Mouse (Mus musculus) stomach, embryonic 15.5 days (tissue): Measurements from ENCODE around the gene Snx1. TPM values are rescaled to one million over a fixed set of nuclear protein-coding genes. Genes with fewer than 3 reads are reported as not detected.

Source experiments
- ATAC-seq: fragments of 200-750 bp; cut with Nextera tagmentation; 2 replicates; pipeline ENCODE4 v1.8.0; 2017; ENCODE audit warnings: low read depth, moderate number of reproducible peaks, moderate TSS enrichment; ENCODE audit not compliant: insufficient read depth, low FRiP score
- H3K27ac ChIP-seq: fragments of 300-500 bp; sonication (generic); 2 replicates; pipeline ENCODE4 v1.5.1; 2015; ENCODE audit warnings: mild to moderate bottlenecking, inconsistent platforms
- H3K27me3 ChIP-seq: fragments of 300-500 bp; sonication (generic); replicated peaks from 2 replicates; pipeline ENCODE4 v1.6.1; 2015; ENCODE audit warnings: inconsistent platforms
- H3K36me3 ChIP-seq: fragments of 300-500 bp; sonication (generic); 2 replicates; pipeline ENCODE4 v1.6.1; 2015; ENCODE audit warnings: inconsistent platforms
- H3K4me1 ChIP-seq: fragments of 300-500 bp; sonication (generic); 2 replicates; pipeline ENCODE4 v1.6.1; 2015; ENCODE audit warnings: inconsistent platforms
- H3K4me2 ChIP-seq: fragments of 300-500 bp; sonication (generic); 2 replicates; pipeline ENCODE4 v1.6.1; 2015; ENCODE audit warnings: mild to moderate bottlenecking, inconsistent platforms
- H3K4me3 ChIP-seq: fragments of 300-500 bp; sonication (generic); replicated peaks from 2 replicates; pipeline ENCODE4 v1.5.1; 2015; ENCODE audit warnings: inconsistent platforms
- H3K9ac ChIP-seq: fragments of 300-500 bp; sonication (generic); 2 replicates; pipeline ENCODE4 v1.6.1; 2015; ENCODE audit warnings: inconsistent platforms
- H3K9me3 ChIP-seq: fragments of 300-500 bp; sonication (generic); 2 replicates; pipeline ENCODE4 v1.6.1; 2016; ENCODE audit warnings: inconsistent platforms
- WGBS: fragments of 180-500 bp; shearing (Covaris S2); methylation state at CpG from one replicate; pipeline ENCODE4 v1.1.7; 2015; 5-methylcytosine and 5-hydroxymethylcytosine counted together
- polyA plus RNA-seq: library from polyadenylated mRNA; unstranded; fragments of >200 nt; fragmentation: Nextera tagmentation; extraction: Ambion mirVana; gene quantifications from 2 replicates; pipeline ENCODE4 v1.2.1, GENCODE M21; 2015

Gene Snx1
- polyA plus RNA-seq, 1 experiment from 2014 or later: 124 TPM

DNA sequence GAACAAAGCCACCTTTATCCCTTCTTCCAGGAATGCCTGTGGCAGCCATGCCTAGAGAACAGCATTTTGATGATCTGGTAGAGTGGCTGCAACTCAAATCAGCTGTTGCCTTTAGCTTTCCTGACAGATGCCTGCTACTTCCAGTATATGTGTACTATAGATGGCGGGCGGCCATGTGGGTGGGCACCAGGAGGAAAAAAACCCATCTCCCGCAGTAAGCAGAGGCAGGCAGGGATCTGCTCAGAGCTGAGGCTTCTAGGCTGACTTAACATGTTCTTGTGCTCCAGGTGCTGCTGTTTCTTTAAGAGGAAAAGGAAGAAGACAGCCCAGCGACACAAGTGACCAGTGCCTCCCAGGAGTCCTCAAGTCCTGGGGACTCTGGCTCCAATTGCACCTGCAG, 87.1 kb downstream of the Snx1 start:
- H3K4me2 ChIP-seq: no peak overlapping the region
- H3K4me1 ChIP-seq: no peaks in the 10 kb centered on the region
- ATAC-seq: no peak
- no peak overlapping the region for H3K9ac ChIP-seq
- H3K27me3 ChIP-seq: no peaks in the 10 kb centered on the region
- H3K36me3 ChIP-seq: no peaks in the 10 kb centered on the region; the same call in 1 of the 2 replicates
- WGBS: 86% methylated on average over 4 of the region's 4 CpGs
- no peak overlapping the region for H3K4me3 ChIP-seq
- no peak overlapping the region for H3K27ac ChIP-seq
- no peaks in the 10 kb centered on the region for H3K9me3 ChIP-seq

GRCm38 (mm10) chr9:66038581-66038980, 87.8 kb downstream of the Snx1 start:
- no peak overlapping the region for H3K4me2 ChIP-seq
- H3K4me1 ChIP-seq: no peaks in the 10 kb centered on the region
- no peak for ATAC-seq
- no peaks in the 10 kb centered on the region; the same call in 1 of the 2 replicates for H3K36me3 ChIP-seq
- 89% methylated on average over 4 of the region's 4 CpGs for WGBS
- no peak overlapping the region for H3K4me3 ChIP-seq
- no peaks in the 10 kb centered on the region for H3K27me3 ChIP-seq
- no peaks in the 10 kb centered on the region for H3K9me3 ChIP-seq
- H3K27ac ChIP-seq: no peak overlapping the region
- H3K9ac ChIP-seq: no peak overlapping the region

Other genes starting within 250 kb of the Snx1 start
- 160 and 168 TPM in 2 replicates for gene Pclaf, start 236.3 kb downstream of the Snx1 start, polyA plus RNA-seq
- 25.8 and 26.8 TPM in 2 replicates for gene Trip4, start 217.8 kb downstream of the Snx1 start, polyA plus RNA-seq
- 12.9 and 14.5 TPM in 2 replicates for gene Csnk1g1, start 217.7 kb downstream of the Snx1 start, polyA plus RNA-seq
- 836 and 887 TPM in 2 replicates for gene Ppib, start 66.4 kb downstream of the Snx1 start, polyA plus RNA-seq
- gene Snx22, start 56.9 kb downstream of the Snx1 start, polyA plus RNA-seq: 2.2 and 4.6 TPM in 2 replicates
- 170 and 180 TPM in 2 replicates for gene Ciao2a, start within 50 bp of the Snx1 start, polyA plus RNA-seq
- 6.8 and 10.1 TPM in 2 replicates for gene Dapk2, start 31.6 kb upstream of the Snx1 start, polyA plus RNA-seq
- gene Herc1, start 223.9 kb upstream of the Snx1 start, polyA plus RNA-seq: 20.7 and 21.2 TPM in 2 replicates